Mouse (Mus musculus) MEL (cell line): Measurements from ENCODE around the gene Osbpl3. TPM values are rescaled to one million over a fixed set of nuclear protein-coding genes. Genes with fewer than 3 reads are reported as not detected.

ENCODE experiments used
- DNase-seq: peaks from one replicate; pipeline ENCODE4 v3.0.0; 2011; ENCODE audit warnings: low read depth, low spot score
- H3K27ac ChIP-seq: 2 replicates; pipeline ENCODE4 v1.5.1; 2012; ENCODE audit warnings: low read depth, mild to moderate bottlenecking, control low read depth, low read length, moderate library complexity; ENCODE audit not compliant: control insufficient read depth
- H3K27me3 ChIP-seq, 2 experiments: fragments of 150-350 bp in 1 of 2; sonication (generic) in 1 of 2; 2 replicates each; pipeline ENCODE4 v1.6.1; 2012; ENCODE audit warnings: low read length in 2 of 2, mild to moderate bottlenecking in 2 of 2, improper control_type of control experiment in 1 of 2, moderate library complexity in 1 of 2; ENCODE audit not compliant: insufficient read depth in 2 of 2, control insufficient read depth in 1 of 2
- H3K36me3 ChIP-seq, 2 experiments: 2 replicates each; pipeline ENCODE4 v1.6.1; 2012 to 2014; ENCODE audit warnings: low read length in 2 of 2, improper control_type of control experiment in 1 of 2, inconsistent platforms in 1 of 2, mild to moderate bottlenecking in 1 of 2; ENCODE audit not compliant: insufficient read depth in 2 of 2, control insufficient read depth in 1 of 2
- H3K4me1 ChIP-seq, 2 experiments: fragments of 150-350 bp in 1 of 2; sonication (generic) in 1 of 2; 2 replicates each; pipeline ENCODE4 v1.6.1; 2012; ENCODE audit warnings: low read length in 2 of 2, improper control_type of control experiment in 1 of 2, mild to moderate bottlenecking in 1 of 2; ENCODE audit not compliant: insufficient read depth in 2 of 2, control insufficient read depth in 1 of 2
- H3K4me3 ChIP-seq, 2 experiments: fragments of 150-350 bp in 1 of 2; sonication (generic) in 1 of 2; 2 replicates each; pipeline ENCODE4 v1.5.1; 2012; ENCODE audit warnings: low read depth in 2 of 2, low read length in 2 of 2, mild to moderate bottlenecking in 2 of 2, moderate library complexity in 2 of 2, control low read depth in 1 of 2, improper control_type of control experiment in 1 of 2; ENCODE audit not compliant: control insufficient read depth in 1 of 2, insufficient read depth in 1 of 2
- H3K79me2 ChIP-seq: 2 replicates; pipeline ENCODE4 v1.6.1; 2012; ENCODE audit warnings: mild to moderate bottlenecking, low read length, moderate library complexity; ENCODE audit not compliant: control insufficient read depth, poor library complexity, insufficient read depth
- H3K9ac ChIP-seq: 2 replicates; pipeline ENCODE4 v1.6.1; 2012; ENCODE audit warnings: low read depth, mild to moderate bottlenecking, control low read depth, low read length, moderate library complexity; ENCODE audit not compliant: control insufficient read depth, poor library complexity, severe bottlenecking
- H3K9me3 ChIP-seq: fragments of 150-350 bp; sonication (generic); replicated peaks from 2 replicates; pipeline ENCODE4 v1.6.1; 2012; ENCODE audit warnings: mild to moderate bottlenecking, low read length, improper control_type of control experiment, moderate library complexity; ENCODE audit not compliant: insufficient read depth
- CHD2 ChIP-seq: IDR thresholded peaks from 2 replicates; pipeline ENCODE4 v1.6.1; 2011; ENCODE audit warnings: low read length, improper control_type of control experiment
- CTCF ChIP-seq, 3 experiments: IDR thresholded peaks in 2 of 3; conservative IDR thresholded peaks in 1 of 3; 2 replicates each; pipeline ENCODE4 v1.5.1; 2011 to 2012; ENCODE audit warnings: low read length in 3 of 3, low read depth in 2 of 3, mild to moderate bottlenecking in 2 of 3, improper control_type of control experiment in 1 of 3, inconsistent platforms in 1 of 3, mixed read lengths in 1 of 3, moderate library complexity in 1 of 3; ENCODE audit not compliant: control insufficient read depth in 1 of 3, insufficient read depth in 1 of 3, poor library complexity in 1 of 3, severe bottlenecking in 1 of 3
- ELF1 ChIP-seq: IDR thresholded peaks from 2 replicates; pipeline ENCODE4 v1.6.1; 2014; ENCODE audit warnings: low read depth, mild to moderate bottlenecking, inconsistent platforms, low read length, improper control_type of control experiment, moderate library complexity
- GATA1 ChIP-seq: IDR thresholded peaks from 2 replicates; pipeline ENCODE4 v1.6.1; 2011; ENCODE audit warnings: low read depth, low read length, improper control_type of control experiment
- HCFC1 ChIP-seq: IDR thresholded peaks from 2 replicates; pipeline ENCODE4 v1.6.1; 2012; ENCODE audit warnings: low read depth, mild to moderate bottlenecking, inconsistent platforms, low read length, improper control_type of control experiment, moderate library complexity
- KAT2A ChIP-seq: conservative IDR thresholded peaks from 2 replicates; pipeline ENCODE4 v1.6.1; 2012; ENCODE audit warnings: low read depth, low read length, improper control_type of control experiment, inconsistent platforms
- MAFK ChIP-seq: IDR thresholded peaks from 2 replicates; pipeline ENCODE4 v1.6.1; 2011; ENCODE audit warnings: low read depth, mild to moderate bottlenecking, low read length, improper control_type of control experiment, borderline replicate concordance
- MAZ ChIP-seq: IDR thresholded peaks from 2 replicates; pipeline ENCODE4 v1.6.1; 2012; ENCODE audit warnings: low read depth, mild to moderate bottlenecking, inconsistent platforms, low read length, improper control_type of control experiment
- MXI1 ChIP-seq: IDR thresholded peaks from 2 replicates; pipeline ENCODE4 v1.6.1; 2011; ENCODE audit warnings: mild to moderate bottlenecking, low read depth, low read length, improper control_type of control experiment
- MYC ChIP-seq: IDR thresholded peaks from 2 replicates; pipeline ENCODE4 v1.6.1; 2011; ENCODE audit warnings: low read depth, mild to moderate bottlenecking, low read length, improper control_type of control experiment, moderate library complexity
- NELFE ChIP-seq: IDR thresholded peaks from 2 replicates; pipeline ENCODE4 v1.6.1; 2011; ENCODE audit warnings: low read depth, low read length, improper control_type of control experiment
- NRF1 ChIP-seq: IDR thresholded peaks from 2 replicates; pipeline ENCODE4 v1.6.1; 2014; ENCODE audit warnings: low read depth, mild to moderate bottlenecking, inconsistent platforms, low read length, improper control_type of control experiment, moderate library complexity; ENCODE audit not compliant: poor library complexity, insufficient read depth, severe bottlenecking
- POLR2A ChIP-seq, 2 experiments: IDR thresholded peaks; 2 replicates each; pipeline ENCODE4 v1.6.1; 2011 to 2012; ENCODE audit warnings: low read length in 2 of 2, mild to moderate bottlenecking in 2 of 2, control low read depth in 1 of 2, improper control_type of control experiment in 1 of 2, low read depth in 1 of 2, moderate library complexity in 1 of 2; ENCODE audit not compliant: control insufficient read depth in 1 of 2, insufficient read depth in 1 of 2, poor library complexity in 1 of 2
- RCOR1 ChIP-seq: IDR thresholded peaks from 2 replicates; pipeline ENCODE4 v1.6.1; 2012; ENCODE audit warnings: low read depth, mild to moderate bottlenecking, inconsistent platforms, low read length, improper control_type of control experiment
- SIN3A ChIP-seq: IDR thresholded peaks from 2 replicates; pipeline ENCODE4 v1.6.1; 2012; ENCODE audit warnings: low read length, improper control_type of control experiment, inconsistent platforms
- TAL1 ChIP-seq: IDR thresholded peaks from 2 replicates; pipeline ENCODE4 v1.6.1; 2012; ENCODE audit warnings: mild to moderate bottlenecking, inconsistent platforms, low read length, moderate library complexity, mixed read lengths
- TCF12 ChIP-seq: IDR thresholded peaks from 2 replicates; pipeline ENCODE4 v1.6.1; 2014; ENCODE audit warnings: low read depth, mild to moderate bottlenecking, inconsistent platforms, low read length, improper control_type of control experiment, moderate library complexity
- UBTF ChIP-seq: IDR thresholded peaks from 2 replicates; pipeline ENCODE4 v1.6.1; 2012; ENCODE audit warnings: low read depth, mild to moderate bottlenecking, inconsistent platforms, low read length, improper control_type of control experiment, moderate library complexity, borderline replicate concordance; ENCODE audit not compliant: insufficient read depth
- USF2 ChIP-seq, 2 experiments: IDR thresholded peaks; 2 replicates each; pipeline ENCODE4 v1.6.1; 2011 to 2012; ENCODE audit warnings: improper control_type of control experiment in 2 of 2, low read length in 2 of 2, borderline replicate concordance in 1 of 2, inconsistent platforms in 1 of 2, low read depth in 1 of 2, mild to moderate bottlenecking in 1 of 2; ENCODE audit not compliant: insufficient read depth in 1 of 2
- ZC3H11A ChIP-seq: IDR thresholded peaks from 2 replicates; pipeline ENCODE4 v1.6.1; 2012; ENCODE audit warnings: low read depth, mild to moderate bottlenecking, inconsistent platforms, low read length, improper control_type of control experiment
- ZKSCAN1 ChIP-seq: IDR thresholded peaks from 2 replicates; pipeline ENCODE4 v1.6.1; 2012; ENCODE audit warnings: low read depth, mild to moderate bottlenecking, inconsistent platforms, low read length, improper control_type of control experiment, moderate library complexity
- ZNF384 ChIP-seq: IDR thresholded peaks from 2 replicates; pipeline ENCODE4 v1.6.1; 2012; ENCODE audit warnings: low read depth, mild to moderate bottlenecking, inconsistent platforms, low read length, improper control_type of control experiment
- polyA plus RNA-seq, 2 experiments: library from polyadenylated mRNA; stranded (reverse) in 1 of 2; unstranded in 1 of 2; fragments of >175 nt in 1 of 2; fragments of >200 nt in 1 of 2; gene quantifications; 2 replicates each; pipeline versions ENCODE4 v1.2.1 to v1.2.4; 2012; ENCODE audit warnings: low replicate concordance in 2 of 2, low read depth in 1 of 2; ENCODE audit not compliant: insufficient read length in 2 of 2, insufficient read depth in 1 of 2, missing spikeins in 1 of 2
- total RNA-seq: library from RNA; depleted of rRNA; stranded (reverse); fragments of 300-350 nt; gene quantifications from 2 replicates; pipeline ENCODE4 v1.2.3, GENCODE M21; 2012

The Osbpl3 gene
- total and polyA plus RNA-seq, 3 experiments: 4.9 to 5.6 TPM; not detected in 1

- H3K27ac ChIP-seq: no peak overlapping the region
- no peaks in the 10 kb centered on the region for H3K9me3 ChIP-seq
- no peak overlapping the region for H3K4me3 ChIP-seq
- TF ChIP-seq POLR2A (IDR thresholded peaks at IDR 0.05; ENCODE audit: control insufficient read depth in 1 of 2, insufficient read depth in 1 of 2, low read depth in 1 of 2, low read length in 2 of 2, poor library complexity in 1 of 2) (no peak), CHD2 (no peak), ZKSCAN1 (no peak), HCFC1 (no peak), ZNF384 (no peak), RCOR1 (no peak), MAFK (no peak), USF2 (IDR thresholded peaks at IDR 0.05; ENCODE audit: borderline replicate concordance in 1 of 2, insufficient read depth in 1 of 2, low read depth in 1 of 2, low read length in 2 of 2) (no peak), SIN3A (no peak), NRF1 (no peak), MXI1 (no peak), MAZ (no peak), CTCF (IDR thresholded peaks at IDR 0.05 in 2 of 3, conservative IDR thresholded peaks at IDR 0.05 in 1 of 3; ENCODE audit: control insufficient read depth in 1 of 3, insufficient read depth in 1 of 3, low read depth in 2 of 3, low read length in 3 of 3, poor library complexity in 1 of 3, severe bottlenecking in 1 of 3) (no peak), MYC (no peak), ELF1 (no peak), KAT2A (no peak), TAL1 (no peak), TCF12 (no peak)
- H3K4me1 ChIP-seq: no peaks in the 10 kb centered on the region
- no peak overlapping the region for H3K9ac ChIP-seq
- H3K27me3 ChIP-seq: no peaks in the 10 kb centered on the region
- no peaks in the 10 kb centered on the region for H3K36me3 ChIP-seq
- no peak for DNase-seq
- no peaks in the 10 kb centered on the region for H3K79me2 ChIP-seq
Observed at GRCm38 (mm10) chr6:50413381-50413780, 42.6 kb downstream of the Osbpl3 start.

- H3K36me3 ChIP-seq: no peaks in the 10 kb centered on the region
- no peak overlapping the region for H3K4me3 ChIP-seq
- no peaks in the 10 kb centered on the region for H3K9me3 ChIP-seq
- no peaks in the 10 kb centered on the region for H3K4me1 ChIP-seq
- H3K27ac ChIP-seq: no peak overlapping the region
- TF ChIP-seq MXI1: no peak
- no peak for TF ChIP-seq UBTF
- no peak for TF ChIP-seq NELFE
- no peak for TF ChIP-seq POLR2A (IDR thresholded peaks at IDR 0.05; ENCODE audit: control insufficient read depth in 1 of 2, insufficient read depth in 1 of 2, low read depth in 1 of 2, low read length in 2 of 2, poor library complexity in 1 of 2)
- no peak for TF ChIP-seq GATA1
- TF ChIP-seq ZC3H11A: no peak
- TF ChIP-seq, all 39 proteins: peak for 0
- H3K27me3 ChIP-seq: no peaks in the 10 kb centered on the region
- no peaks in the 10 kb centered on the region for H3K79me2 ChIP-seq
- DNase-seq: no peak
- H3K9ac ChIP-seq: no peak overlapping the region
Observed at GRCm38 (mm10) chr6:50412174-50412573, 43.8 kb downstream of the Osbpl3 start.
